Mouse (Mus musculus) kidney, postnatal 14 days (tissue): ENCODE results near the gene Sec22b.
A peak's percentile ranks its signal among the peaks of the same experiment; 100 is the strongest.

Source experiments
- DNase-seq: peaks from one replicate; pipeline ENCODE4 v3.0.0; 2022; ENCODE audit warnings: mixed read lengths

The Sec22b gene

DNA sequence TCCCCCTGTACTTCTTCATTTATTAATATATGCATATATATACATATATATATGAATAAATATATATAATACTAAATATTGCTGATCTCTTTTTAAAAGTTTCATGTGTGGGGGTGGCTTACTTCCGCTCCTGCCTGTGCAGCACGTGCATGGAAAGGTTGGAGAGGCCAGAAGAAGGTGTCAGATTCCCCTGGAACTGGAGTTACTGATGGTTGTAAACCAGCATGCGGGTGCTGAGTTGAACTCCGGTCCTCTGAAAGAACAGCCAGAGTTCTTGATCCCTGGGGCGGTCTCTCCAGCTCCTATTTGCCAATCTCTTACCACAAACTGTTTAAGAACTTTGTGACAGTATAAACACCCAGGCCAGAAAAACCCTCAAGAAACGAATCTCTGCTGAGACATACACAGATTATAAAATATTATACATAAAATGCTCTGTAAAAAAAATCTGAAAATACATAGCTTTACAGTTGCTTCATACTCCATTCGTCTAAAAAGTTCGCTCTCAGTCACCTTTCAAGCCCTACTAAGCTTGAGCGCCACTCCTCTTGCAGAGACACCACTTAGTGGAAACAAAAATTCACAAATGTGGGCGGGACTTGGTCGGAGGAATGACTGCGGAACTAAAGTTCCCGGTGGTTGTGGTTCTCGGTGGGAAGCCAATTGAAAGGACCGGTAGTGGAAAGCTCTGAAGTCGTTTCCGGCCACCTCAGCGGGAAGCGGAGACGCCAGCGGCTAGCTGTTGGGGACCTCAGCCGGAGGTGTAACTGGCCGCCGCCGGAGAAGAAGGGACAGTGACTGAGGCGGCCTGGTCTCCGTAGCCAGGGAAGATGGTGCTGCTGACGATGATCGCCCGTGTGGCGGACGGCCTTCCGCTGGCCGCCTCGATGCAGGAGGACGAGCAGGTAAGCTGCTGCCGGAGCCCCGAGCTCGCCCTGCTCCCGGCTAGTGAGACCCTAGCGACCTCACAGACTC, at the start of gene Sec22b:
Sec22b (plus strand) TSS at position 675 of the 975 bp plus-strand sequence.
- peak; percentile 93 for DNase-seq

DNA sequence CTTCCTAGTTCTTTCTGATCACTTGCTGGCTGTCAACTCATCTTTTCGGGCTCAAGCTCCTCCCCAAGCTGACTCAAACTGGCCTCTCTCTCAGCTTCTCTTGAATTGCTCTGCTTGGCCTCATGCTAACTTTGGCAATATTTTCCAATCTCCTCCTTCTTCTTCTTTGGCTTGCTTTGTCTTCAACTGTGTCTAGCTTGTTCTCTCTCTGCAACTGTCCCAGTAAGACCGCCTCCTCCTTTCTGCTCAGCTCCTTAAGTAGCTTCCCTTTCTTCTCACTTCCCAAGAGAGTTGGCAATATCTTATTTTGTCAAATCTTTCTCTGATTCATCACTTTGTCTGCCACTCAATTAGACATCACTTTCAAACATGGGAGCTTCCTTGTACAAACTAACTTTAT, 49.2 kb upstream of the Sec22b start:
- no peak for DNase-seq

DNA sequence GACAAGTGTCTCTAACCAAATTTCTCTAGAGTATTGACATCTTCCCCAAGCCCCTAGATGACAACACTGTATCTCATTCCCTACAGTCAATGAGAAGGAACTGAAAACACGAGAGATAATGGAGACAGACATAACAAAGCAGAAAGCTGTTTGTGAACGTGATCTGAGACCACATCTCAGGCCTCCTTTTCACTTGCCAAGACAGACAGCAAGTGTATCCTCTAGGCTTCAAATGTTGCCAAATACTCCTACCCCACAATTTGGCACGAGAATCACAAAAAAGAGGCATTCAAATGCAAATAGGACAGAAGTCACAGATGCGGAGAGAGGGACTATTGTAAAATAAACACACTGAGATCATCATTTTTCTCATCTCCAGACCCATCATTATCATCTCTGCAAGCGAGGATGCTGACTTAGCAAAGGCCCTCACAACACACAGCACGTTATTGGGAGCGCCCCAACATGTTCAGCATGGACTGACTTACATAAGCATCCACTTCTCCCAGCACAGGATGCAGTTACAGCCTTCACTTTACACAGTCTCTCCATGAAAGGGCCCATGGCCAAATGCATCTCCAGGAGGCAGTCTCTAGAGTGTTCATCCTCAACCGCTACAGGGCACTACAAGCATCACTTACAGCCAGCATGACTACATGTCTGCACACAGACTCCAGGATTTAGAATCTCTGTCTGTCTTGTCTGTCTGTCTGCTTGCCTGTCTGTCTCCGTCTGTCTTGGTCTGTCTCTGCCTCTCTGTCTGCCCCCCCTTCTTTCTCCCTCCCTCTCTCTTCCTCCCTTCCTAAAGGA, 46.2 kb upstream of the Sec22b start:
- no peak for DNase-seq

DNA sequence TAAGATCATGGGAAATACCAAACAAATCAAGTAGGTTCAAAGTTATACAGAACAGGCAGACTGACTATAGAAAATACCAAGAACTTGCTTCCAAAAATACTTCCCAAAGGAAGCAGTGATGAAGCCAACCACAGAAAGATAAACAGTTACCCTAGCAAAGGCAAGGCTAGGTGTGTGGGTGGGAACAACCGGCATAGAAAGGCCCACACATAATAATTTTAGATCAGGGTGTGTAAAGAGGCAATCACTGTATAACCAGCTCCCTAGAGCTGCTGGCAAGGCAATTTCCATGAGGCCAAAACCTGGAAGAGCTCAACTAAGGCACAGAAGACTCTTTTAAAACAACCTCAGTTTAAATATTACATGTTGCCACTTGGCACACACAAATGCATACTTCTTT, 41.6 kb upstream of the Sec22b start:
- DNase-seq: no peak

DNA sequence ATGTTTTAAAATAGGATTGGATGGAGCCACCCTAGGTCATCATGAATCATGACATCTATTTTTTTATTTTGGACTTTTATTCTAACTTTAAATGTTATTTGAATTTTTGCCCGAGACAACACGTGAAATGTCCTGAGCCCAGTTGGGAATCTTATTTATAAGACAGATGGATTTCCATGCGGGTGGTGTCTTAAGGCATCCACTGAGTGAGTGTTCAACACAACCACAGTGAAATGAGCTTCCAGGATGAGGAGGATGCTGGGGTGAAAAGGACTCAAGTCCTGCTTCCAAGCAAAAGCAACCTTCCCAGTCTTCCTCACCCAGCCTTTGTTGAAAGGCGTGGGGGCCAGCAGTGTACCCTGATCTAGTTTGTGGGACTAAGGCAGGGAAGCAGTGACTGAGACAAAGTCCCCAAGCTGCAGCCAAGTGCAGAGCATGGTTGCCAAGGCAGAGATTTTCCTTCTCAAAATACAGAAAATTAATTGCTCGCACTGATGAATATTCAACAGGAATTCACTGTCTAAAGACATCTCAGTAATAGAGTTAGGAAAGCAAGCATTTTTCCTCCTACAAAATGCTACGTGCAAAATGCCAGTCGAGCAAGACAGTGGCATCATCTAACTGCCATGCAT, 40.1 kb upstream of the Sec22b start:
- DNase-seq: no peak

DNA sequence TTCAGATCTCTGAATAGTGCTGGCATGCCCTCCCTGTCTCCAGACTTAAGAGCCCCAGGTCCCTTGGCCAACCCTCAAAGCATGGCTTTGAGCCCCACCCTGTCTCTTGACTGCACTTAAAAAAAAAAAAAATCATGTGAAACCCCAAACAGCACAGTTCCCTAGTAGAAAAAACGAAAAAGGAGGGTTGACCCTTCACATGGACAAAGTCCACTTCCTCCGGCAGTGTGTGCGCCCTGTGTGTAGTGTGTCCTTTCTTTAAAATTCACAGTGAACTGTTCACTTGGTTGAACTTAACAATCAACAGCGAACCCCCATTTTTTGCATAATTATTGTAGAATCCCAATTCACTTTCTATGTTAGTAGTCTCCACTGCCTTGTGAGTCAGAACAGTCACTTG, 34.3 kb upstream of the Sec22b start:
- no peak for DNase-seq

DNA sequence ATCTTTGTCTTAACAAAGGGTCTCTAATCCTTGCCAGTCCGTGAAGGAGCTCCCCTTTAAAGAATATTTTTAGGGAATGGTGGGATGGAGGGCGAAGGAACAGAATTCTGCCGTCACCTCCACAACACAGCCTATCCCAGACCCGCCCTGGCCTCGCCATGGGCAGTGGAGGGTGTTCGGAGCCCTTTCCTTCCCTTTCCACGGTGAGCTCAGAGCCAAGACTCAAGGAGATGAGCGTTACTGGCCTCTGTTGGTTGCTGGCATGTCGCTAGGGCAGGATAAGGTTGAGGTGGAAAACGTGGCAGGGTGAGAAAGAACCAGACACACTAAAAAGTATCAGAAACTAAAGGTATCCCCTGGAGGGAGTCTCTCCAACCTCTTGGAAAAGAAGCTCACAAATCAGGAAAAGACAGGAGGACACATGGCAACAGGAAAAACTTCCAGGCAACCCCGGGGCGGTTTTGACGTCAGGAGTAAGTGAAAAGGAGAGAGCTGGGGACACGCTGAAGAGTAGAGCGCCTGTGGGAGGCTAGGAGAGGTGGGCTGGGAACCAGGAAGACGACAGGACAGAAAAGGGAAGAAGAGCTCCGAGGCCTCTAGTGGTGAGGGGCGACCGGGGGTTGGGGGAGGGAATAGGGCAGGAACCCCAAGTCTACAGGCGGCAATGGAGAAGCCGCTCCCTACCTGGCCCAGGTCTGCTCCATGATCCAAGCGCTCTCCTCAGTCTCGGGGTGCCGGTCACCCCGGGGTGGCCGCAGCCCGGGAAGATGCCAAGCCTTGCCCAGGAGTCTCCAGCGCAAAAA, 33.6 kb upstream of the Sec22b start:
- DNase-seq: no peak

DNA sequence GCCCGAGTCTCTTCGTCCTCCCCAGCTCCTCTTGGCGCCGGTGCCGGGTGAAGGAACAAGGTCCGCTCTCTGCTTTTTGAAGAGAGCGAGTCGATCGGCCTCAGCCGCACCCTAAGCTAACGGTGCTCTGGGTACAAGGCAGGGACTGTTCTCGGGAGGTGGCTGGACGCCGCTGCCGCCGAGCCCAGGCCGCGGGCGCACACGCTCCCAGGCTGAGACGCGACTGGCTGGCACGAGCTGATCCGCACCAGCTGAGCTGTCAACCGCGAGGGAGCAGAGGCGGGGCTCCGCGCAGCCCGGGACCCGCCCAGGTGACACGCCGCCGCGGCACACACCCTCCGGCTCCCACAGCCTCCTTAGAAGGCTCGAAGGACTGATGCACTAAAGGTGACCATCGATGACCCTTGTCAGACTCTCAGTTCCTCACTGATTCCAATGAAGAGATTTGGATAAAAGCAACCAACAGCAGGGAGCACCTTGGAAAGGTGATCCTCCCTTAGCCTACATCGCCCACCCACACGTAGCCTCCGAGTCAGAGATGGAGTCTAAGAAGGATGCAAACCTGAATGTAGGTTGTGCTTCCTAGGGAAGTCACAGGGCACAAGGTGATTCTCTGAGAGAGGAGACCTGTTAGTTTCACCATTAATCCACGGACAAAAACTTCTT, 32.8 kb upstream of the Sec22b start:
- DNase-seq: peak; percentile 72

DNA sequence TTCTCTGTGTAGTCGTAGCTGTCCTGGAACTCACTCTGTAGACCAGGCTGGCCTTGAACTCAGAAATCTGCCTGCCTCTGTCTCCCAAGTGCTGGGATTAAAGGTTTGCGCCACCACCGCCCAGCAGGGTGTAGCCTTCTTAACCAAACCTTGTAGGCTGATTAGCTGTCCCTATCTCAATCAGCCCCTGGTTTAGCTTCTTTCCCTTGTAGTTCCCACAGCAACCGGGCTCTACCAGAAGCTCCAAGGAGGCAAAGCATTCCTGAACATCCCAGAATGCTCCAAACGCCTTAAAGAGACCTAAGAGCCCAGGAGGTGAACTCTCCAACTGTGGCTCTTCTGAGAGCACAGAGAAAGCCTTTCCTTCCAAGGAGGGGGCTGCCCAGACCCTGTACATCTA, 32.3 kb upstream of the Sec22b start:
- DNase-seq: no peak

DNA sequence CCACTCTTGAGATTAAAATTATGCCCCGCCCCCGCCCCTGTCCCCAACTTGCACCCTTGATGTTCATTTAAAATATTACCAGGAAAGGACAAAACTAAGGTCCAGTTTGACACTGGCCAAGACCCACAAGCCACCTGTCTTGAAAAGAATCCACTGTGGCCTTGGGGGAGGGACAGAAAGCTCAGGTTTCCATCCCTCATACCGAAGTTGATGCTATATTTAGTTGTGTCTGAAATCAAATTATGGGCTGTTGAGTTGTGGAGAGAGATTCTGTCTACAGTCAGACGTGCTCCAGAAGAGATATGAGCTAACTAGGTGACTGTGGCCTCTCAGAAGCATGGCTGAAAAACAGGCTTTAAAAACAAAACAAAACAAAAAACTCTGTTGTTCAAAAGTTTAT, 31.3 kb upstream of the Sec22b start:
- DNase-seq: no peak

DNA sequence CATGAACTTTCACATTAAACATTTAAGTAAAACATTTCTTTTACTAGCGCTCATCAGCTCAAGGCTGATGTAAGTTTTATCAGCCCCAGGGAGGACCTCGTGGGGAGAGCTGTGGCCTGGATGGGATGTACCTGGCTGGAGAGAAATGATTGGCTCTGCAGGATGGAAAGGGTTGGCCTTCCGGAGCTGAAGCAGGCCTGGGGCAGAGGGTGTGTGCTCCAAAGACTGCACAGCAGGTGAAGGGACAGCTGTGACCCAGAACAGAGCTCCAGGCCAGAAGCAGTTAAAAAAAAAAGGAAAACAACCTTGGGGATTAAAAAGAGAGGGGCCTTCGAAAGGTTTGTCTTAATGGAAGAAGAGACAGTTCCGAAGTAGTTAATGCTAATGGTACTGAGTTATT, 26.2 kb upstream of the Sec22b start:
- DNase-seq: no peak

DNA sequence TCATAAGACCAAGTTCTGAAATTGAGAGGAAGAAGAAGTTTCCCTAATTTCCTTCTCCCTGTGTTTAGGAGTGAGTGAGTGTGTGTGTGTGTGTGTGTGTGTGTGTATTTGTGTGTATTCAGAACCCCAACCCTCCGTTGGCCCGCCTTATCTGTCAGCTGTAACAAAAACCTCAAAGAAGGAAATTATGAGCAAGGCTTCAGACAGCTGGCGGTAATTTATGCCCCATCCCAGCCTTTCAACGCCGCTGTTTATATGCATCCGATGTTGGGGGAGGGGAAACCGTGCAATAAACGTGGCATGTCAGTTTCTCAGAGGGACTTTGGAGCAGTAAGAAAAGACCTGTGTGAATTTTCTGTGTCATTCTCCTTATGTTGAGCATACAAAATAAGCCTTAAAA, 24.7 kb upstream of the Sec22b start:
- no peak for DNase-seq

DNA sequence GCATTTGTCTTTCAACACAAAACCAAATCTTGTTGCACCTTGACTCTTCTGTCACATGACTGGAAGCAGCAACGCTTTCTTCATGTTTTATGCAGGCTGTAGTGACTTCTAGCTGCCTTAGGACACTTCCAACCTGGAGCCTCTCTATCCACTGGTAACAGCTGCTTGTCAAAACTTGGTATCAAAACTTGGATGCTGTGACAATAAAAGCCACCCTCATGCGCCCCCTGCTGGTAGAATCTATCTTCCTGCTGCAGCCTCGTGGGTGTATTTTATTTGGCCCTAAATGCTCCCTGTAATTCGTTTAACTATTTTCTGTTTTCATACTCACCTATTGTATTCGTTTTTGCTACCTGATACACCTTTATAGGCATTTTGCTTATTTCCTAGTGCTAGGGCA, 21.8 kb upstream of the Sec22b start:
- DNase-seq: peak; percentile 80

DNA sequence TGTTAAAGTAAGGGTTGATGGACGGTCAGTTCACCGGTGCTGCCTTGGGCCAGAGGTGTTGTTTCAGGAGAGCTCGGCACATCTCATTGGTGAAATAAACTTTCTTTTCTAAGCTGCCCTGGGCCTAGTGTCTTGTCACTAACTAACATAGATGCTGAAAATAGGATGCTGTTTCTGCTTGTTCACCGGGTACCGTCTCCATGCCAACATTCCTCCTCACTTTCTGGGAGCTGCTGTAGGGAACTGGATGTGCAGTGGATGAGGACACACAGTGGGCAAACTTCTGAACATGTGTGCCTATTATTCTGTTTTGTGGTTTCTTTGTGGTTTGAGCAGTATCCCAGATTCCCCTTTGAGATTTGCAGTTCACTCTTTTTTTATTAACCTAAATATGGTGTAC, 19.4 kb upstream of the Sec22b start:
- DNase-seq: no peak

DNA sequence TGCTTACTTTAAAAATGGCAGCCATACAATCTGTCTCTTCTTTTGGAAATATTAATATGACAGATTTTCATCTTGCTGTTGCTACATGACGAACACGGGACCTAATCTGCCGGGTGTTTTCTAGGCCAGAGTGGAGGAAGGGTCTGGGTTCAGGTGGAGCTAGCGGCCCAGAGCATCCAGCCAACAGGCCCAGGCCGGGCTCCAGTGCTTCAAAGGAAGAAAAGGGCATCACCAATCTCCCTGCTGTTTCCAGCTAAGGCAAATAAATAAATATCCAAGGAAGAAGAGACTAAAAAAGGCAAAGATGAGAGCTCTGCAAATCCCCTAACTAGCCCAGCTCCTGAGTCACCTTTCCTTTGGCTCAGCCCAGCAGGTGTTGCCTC, 13.2 kb upstream of the Sec22b start:
- no peak for DNase-seq

DNA sequence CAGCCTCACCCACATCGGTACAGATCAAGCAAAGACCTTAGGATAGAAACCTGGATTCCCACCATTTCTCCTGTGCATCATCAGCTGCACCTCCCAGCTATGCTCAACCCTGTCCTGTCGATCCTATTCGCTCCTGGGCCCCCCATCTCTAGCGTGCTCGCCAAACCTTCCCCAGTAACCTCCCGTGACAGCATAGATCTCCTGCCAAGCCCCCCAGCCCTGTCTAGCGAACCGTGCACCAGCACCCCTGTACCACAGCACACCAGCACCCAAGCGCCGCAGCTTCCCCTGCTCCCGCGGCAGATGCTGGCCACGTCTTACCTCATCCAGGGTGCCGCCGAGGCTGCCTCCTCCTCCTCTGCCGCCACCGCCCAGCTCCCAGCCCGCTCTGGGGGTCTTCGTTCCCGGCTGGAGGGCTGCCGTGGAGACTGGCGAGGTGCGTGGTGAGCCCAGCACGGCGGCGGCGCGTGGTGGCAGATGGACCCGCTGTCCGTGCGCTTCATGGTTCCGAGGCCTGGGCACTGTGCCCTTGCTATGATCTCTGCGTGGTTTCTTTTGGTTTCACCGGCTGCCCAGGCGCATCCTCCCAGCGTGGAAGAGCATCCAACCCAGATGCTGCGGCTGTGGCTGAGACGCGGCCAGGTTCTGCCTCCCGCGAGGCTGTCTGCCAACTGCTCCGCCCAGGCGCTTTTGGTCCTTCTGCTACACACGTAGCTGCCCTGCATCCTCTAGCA, 12.7 kb upstream of the Sec22b start, which contains the start of gene Pde4dip:
Pde4dip (minus strand) TSS at position 540 of the 734 bp plus-strand sequence.
- DNase-seq: no peak

DNA sequence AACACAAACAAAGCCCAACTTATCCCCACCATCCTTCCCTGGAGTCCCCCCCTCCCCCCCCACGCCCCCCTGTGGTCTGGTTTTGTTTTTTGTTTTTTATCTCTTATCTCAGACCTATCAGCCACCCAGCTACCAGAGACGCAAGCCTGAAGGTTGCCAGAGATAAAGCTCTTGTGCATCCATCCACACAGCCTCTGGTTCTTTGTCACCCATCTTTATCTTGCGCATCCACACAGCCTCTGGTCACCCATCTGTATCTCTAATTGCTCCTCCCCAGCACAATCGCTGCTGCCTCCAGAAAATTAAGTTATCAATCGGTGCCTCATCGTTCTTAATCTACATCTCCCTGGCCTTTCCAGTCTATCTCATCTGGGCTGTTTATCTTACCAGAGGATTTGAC, 10.8 kb upstream of the Sec22b start:
- no peak for DNase-seq

DNA sequence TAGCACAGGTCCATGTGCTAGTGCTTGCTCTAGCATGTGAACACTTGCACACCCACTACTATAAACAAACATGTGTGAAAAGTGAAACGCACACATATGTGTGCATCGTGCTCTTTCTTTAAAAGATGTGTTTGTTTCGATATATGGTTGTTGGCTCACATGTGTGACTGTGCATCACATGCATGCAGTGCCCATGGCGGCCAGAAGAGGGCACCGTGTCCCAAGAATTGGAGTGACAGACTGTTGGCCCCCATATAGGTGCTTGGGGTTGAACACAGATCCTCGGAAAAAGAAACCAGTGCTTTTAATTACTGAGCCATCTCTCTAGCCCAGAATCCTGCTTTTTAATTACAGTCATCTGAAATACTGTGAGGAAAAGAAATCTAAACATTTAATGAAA, 6.3 kb upstream of the Sec22b start:
- DNase-seq: no peak

DNA sequence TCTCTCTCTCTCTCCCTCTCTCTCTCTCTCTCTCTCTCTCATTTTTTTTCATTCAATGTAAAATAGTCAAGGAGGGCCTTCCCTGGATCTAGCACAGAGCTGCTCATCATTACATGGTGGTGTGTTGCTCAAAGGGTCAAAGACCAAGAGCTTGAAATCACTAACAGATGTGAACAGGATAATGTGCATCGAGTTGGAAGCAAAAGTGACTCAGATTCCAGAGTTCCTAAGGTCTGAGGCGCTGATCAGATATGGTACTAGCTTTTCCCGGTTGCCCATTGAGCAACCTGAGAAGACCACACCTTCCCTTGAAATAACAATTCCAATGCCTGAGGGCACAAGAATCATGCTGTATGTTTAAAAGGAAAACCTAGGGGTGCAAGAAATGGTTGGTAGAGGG, 2.6 kb upstream of the Sec22b start:
- no peak for DNase-seq

DNA sequence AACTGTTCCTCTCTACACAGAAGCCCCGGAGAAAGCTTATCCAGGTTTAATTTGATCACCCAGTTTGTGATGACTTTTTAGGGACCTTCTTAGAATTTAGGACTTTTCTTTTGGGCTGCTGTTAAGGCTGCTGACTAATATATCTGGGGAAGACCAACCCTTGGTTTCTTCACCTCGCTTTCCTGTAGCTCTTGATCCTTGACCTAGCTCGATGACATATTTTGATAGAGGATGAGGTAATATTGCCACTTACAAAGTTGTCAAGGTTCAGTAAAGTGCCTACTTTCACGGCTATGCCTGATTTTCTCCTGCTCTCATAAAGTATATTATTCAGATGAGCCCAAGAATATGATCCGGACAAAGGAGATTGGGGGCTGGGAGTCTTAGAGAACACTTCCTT, 596 bp downstream of the Sec22b start:
- no peak for DNase-seq

DNA sequence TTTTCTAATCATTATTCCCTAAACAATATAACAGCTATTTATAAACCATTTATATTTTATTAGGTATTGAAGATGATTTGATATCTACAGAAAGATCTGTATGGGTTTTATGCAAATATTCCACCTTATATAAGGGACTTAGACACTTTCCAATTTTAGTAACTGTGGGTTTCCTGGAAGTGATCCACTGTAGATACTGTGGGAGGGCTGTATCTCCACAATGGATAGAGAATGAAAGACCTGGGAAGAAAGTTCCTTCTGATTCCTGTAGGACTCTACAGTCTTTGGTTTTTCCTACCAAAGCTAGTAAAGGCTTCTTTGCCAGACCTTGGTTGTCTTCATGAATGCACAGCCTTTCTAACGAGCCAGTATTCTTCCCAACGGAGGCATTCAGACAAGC, 8.7 kb downstream of the Sec22b start:
- no peak for DNase-seq
